Mouse (Mus musculus) heart, postnatal 0 days (tissue): ENCODE measurements around the gene Lrrc8e. TPM values are rescaled to one million over a fixed set of nuclear protein-coding genes. Genes with fewer than 3 reads are reported as not detected.
A peak's percentile ranks its signal among the peaks of the same experiment; 100 is the strongest.

Source experiments
- ATAC-seq: fragments of 200-750 bp; cut with Nextera tagmentation; 2 replicates; pipeline ENCODE4 v1.8.0; 2017; ENCODE audit warnings: low read depth, moderate number of reproducible peaks, moderate library complexity; ENCODE audit not compliant: insufficient read depth
- DNase-seq: peaks from one replicate; pipeline ENCODE4 v3.0.0-alpha.2; 2016; ENCODE audit warnings: low spot score
- H3K27ac ChIP-seq: fragments of 300-500 bp; sonication (generic); 2 replicates; pipeline ENCODE4 v1.5.1; 2014; ENCODE audit warnings: low read depth, mild to moderate bottlenecking
- H3K27me3 ChIP-seq: fragments of 300-500 bp; sonication (generic); 2 replicates; pipeline ENCODE4 v1.6.1; 2014; ENCODE audit warnings: low read length, mixed read lengths; ENCODE audit not compliant: control insufficient read depth, insufficient read depth
- H3K36me3 ChIP-seq: fragments of 300-500 bp; sonication (generic); replicated peaks from 2 replicates; pipeline ENCODE4 v1.6.1; 2014; ENCODE audit warnings: low read length, mixed read lengths; ENCODE audit not compliant: control insufficient read depth, insufficient read depth
- H3K4me1 ChIP-seq: fragments of 300-500 bp; sonication (generic); 2 replicates; pipeline ENCODE4 v1.6.1; 2014; ENCODE audit warnings: antibody characterized with exemption; ENCODE audit not compliant: control insufficient read depth, insufficient read depth
- H3K4me2 ChIP-seq: fragments of 300-500 bp; sonication (generic); 2 replicates; pipeline ENCODE4 v1.6.1; 2014; ENCODE audit warnings: low read depth, mild to moderate bottlenecking, low read length, moderate library complexity
- H3K4me3 ChIP-seq: fragments of 300-500 bp; sonication (generic); 2 replicates; pipeline ENCODE4 v1.5.1; 2014; ENCODE audit warnings: low read depth, low read length
- H3K9ac ChIP-seq: fragments of 300-500 bp; sonication (generic); replicated peaks from 2 replicates; pipeline ENCODE4 v1.6.1; 2014; ENCODE audit warnings: low read depth, low read length, mixed read lengths
- H3K9me3 ChIP-seq: fragments of 300-500 bp; sonication (generic); replicated peaks from 2 replicates; pipeline ENCODE4 v1.6.1; 2016; ENCODE audit warnings: low read length; ENCODE audit not compliant: control insufficient read depth
- CTCF ChIP-seq: IDR thresholded peaks from 2 replicates; pipeline ENCODE4 v1.5.1; 2016; ENCODE audit warnings: antibody characterized with exemption, control low read depth, low read depth
- EP300 ChIP-seq: IDR thresholded peaks from 2 replicates; pipeline ENCODE4 v1.6.1; 2016; ENCODE audit warnings: antibody characterized with exemption, low read depth
- WGBS: fragments of 180-500 bp; shearing (Covaris S2); extraction: QIAGEN DNeasy Blood & Tissue Kit; methylation state at CpG from one replicate; pipeline ENCODE4 v1.1.7; 2014; 5-methylcytosine and 5-hydroxymethylcytosine counted together
- polyA plus RNA-seq: library from polyadenylated mRNA; unstranded; fragments of >200 nt; fragmentation: Nextera tagmentation; extraction: Ambion mirVana; gene quantifications from 2 replicates; pipeline ENCODE4 v1.2.1, GENCODE M21; 2015
- total RNA-seq: library from RNA; depleted of rRNA; stranded (reverse); fragments of >200 nt; gene quantifications from 2 replicates; pipeline ENCODE4 v1.2.3, GENCODE M21; 2014; ENCODE audit warnings: low replicate concordance

Lrrc8e gene
- total and polyA plus RNA-seq, 2 experiments from 2014 or later: 0.08 TPM

DNA sequence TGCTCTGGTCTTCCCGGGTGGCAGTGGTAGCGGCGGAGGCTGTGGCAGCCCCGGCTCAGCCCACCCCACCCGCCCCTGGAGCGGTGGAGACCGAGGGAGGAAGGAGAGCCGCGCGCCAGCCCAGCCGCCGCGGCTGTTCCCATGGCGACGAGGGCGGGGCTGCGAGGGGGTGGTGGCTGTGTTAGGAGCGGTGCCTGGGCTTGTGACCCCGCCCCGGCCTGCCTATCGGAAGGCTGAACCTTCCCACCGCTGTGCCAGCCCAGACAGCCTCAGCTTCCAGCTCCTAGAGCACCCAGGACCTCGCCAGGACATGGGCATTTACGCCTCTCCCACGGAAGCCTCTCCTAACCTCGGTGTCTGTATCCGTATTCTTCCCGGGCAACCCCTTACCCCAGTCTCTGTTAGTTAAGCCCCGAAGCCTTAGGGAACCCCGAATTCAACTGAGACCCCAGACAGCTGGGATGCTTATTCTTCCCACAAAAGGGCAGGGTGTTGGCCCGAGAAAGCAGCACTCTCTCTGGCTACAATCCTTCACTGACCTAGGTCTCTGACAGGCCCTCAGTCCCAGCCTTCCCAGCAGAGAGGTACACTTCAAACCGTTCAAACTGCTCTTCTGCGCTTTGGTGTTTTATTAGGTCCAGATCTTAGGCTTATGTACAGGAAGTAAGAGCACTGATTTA lies 32.6 kb downstream of the Lrrc8e start, which contains the start of gene Ctxn1:
Gene Ctxn1, minus strand, starts transcription at position 150 of the 680 bp plus-strand sequence.
- Histone ChIP-seq H3K9ac (peak within 1 kb of the TSS; percentile 62), H3K4me1 (peaks cover 5% of the 10 kb centered on the region), H3K27me3 (no peaks in the 10 kb centered on the region), H3K4me3 (peak within 1 kb of the TSS; percentile 66), H3K4me2 (peak within 1 kb of the TSS; percentile 97), H3K27ac (no peak within 1 kb of the TSS), H3K9me3 (no peaks in the 10 kb centered on the region), H3K36me3 (peaks cover 67% of the 10 kb centered on the region)
- TF ChIP-seq CTCF (no peak), EP300 (no peak)
- WGBS: 5% methylated on average over 32 of the region's 33 CpGs
- DNase-seq (peak; percentile 84), ATAC-seq (peak; percentile 93)

DNA sequence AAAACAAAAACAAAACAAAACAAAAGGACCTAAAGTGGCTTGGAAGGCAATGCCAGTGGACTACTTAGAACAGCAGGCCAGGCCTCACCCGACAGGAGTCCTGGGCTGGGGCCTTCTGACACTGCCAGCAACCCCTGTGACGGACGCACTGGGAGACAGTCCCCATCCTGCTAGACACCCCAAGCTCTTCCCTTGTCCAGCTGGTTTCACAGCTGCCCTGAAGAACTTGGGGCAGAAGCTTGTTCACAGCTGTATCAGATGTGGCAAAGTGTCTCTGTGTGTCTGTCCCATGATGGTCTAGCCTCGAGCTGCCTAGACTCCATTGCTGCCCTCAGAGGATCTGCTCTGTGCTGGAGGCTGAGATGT lies 33.2 kb downstream of the Lrrc8e start:
- peaks cover 67% of the 10 kb centered on the region for H3K36me3 ChIP-seq

DNA sequence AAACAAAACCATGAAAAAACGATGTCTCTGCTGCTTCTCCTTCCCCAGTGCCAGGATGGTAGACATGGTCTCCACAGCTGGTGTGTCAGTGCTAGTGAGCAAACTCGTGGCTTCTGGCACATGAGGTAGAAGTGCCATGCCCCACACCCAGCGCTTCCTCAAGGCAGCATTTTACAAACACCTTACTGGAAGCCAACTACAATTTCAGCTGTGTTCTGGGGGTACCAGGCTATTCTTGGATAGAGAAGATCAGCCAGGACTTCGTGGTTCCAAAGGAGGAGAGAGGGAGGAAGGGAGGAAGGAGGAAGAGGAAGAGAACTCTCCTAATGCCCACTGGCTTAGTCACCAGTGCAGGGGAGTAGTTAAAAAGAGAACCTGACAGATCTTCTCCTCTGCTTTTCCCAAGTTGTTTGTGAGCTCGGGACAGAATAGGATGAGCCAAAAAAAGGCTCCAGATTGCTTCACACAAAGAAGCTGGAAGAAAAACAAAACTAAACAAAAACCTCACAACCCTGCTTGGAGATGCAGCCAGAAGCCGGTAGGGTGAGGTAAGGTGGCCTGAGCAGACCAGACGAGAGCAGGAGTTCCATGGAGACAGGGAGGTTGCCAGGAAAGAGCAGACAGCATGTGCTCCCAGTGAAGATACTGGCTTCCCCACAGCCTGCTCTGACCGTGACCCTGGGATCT lies 36.6 kb downstream of the Lrrc8e start:
- TF ChIP-seq EP300: no peak
- no peak for TF ChIP-seq CTCF
- DNase-seq (no peak), ATAC-seq (no peak)
- H3K27ac ChIP-seq: no peak overlapping the region
- H3K4me3 ChIP-seq: no peak overlapping the region
- H3K9ac ChIP-seq: no peak overlapping the region
- H3K27me3 ChIP-seq: no peaks in the 10 kb centered on the region
- 82% methylated on average over 8 of the region's 8 CpGs for WGBS
- peaks cover 87% of the 10 kb centered on the region for H3K36me3 ChIP-seq
- peaks cover 5% of the 10 kb centered on the region for H3K4me1 ChIP-seq
- H3K9me3 ChIP-seq: no peaks in the 10 kb centered on the region
- H3K4me2 ChIP-seq: no peak overlapping the region

More for the DNA sequence above, 33.2 kb downstream of the Lrrc8e start:
- no peak overlapping the region for H3K9ac ChIP-seq
- no peaks in the 10 kb centered on the region for H3K9me3 ChIP-seq
- ATAC-seq (no peak), DNase-seq (no peak)
- 78% methylated on average over 4 of the region's 4 CpGs for WGBS
- H3K27ac ChIP-seq: no peak overlapping the region
- H3K4me2 ChIP-seq: no peak overlapping the region
- H3K4me3 ChIP-seq: no peak overlapping the region
- H3K27me3 ChIP-seq: no peaks in the 10 kb centered on the region
- no peak for TF ChIP-seq EP300
- no peak for TF ChIP-seq CTCF
- peaks cover 5% of the 10 kb centered on the region for H3K4me1 ChIP-seq

DNA sequence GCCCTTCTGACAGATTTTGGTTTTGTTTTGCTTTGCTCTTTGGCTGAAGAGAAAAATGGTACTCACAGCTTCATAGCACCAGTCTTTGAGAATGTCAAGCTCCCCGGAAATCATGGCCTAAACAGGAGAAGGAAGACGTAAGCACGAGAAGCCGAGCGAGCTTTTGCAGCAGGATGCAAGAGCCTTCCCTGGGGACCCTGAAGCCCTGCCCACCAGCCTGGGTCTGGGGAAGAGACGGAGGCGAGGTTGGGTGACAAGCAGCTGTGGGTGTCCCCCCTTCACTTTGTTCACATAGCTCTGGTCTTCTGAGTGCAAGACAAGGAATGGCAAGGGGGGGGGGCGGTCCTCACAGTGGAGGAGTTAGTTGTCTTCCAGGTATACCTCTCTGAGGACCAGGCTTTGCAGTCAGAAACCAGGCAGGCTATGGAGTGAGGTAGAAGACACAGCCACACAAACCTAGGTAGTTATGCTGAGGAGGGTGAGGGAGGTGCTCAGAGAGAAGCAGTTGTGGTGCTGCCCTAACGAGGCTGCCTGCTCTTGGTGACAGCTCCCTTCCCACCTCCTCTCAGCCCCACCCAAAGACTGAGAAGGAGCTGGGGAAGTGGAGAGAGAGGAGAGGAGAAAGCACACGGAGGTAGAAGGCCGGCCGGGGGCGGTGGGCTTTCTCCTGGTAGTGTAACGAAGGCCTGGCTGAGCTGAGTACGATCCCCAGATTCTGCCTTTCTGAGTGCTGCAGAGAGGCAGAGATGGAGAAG lies 38.7 kb downstream of the Lrrc8e start:
- peaks cover 100% of the 10 kb centered on the region for H3K36me3 ChIP-seq
- no peak overlapping the region for H3K9ac ChIP-seq
- no peaks in the 10 kb centered on the region for H3K27me3 ChIP-seq
- no peaks in the 10 kb centered on the region for H3K9me3 ChIP-seq
- WGBS: 88% methylated on average over 15 of the region's 15 CpGs
- no peak overlapping the region for H3K4me2 ChIP-seq
- ATAC-seq (no peak), DNase-seq (no peak)
- H3K27ac ChIP-seq: no peak overlapping the region
- no peak overlapping the region for H3K4me3 ChIP-seq
- TF ChIP-seq EP300: no peak
- TF ChIP-seq CTCF: no peak
- H3K4me1 ChIP-seq: no peaks in the 10 kb centered on the region

DNA sequence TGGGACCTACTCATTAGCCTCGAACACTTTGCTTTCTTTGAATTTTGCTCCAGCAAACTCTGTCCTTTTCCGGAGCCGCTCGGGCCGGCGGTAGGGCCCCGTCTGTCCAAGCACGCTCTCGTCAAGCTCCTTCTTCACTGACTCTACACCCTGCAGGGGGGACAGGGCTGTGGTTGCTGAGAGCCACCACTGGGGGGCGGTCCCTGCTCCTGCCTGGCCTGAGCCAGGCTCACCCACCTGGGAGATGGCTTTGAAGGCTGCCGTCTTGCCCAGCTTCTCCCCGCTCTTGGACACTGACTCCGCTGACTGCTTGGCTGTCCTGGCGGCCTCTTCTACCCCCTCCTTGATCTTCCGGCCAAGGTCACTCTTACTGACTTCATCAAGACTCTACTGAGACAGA lies 41.0 kb downstream of the Lrrc8e start:
- peak; percentile 71 for ATAC-seq
- Histone ChIP-seq H3K4me3 (no peak overlapping the region), H3K9ac (no peak overlapping the region), H3K27me3 (no peaks in the 10 kb centered on the region), H3K9me3 (no peaks in the 10 kb centered on the region), H3K4me2 (no peak overlapping the region), H3K27ac (no peak overlapping the region), H3K4me1 (no peaks in the 10 kb centered on the region), H3K36me3 (peaks cover 97% of the 10 kb centered on the region)
- 75% methylated on average over 15 of the region's 15 CpGs for WGBS
- DNase-seq: no peak
- peak; percentile 43 for TF ChIP-seq CTCF
- TF ChIP-seq EP300: no peak
